Mouse (Mus musculus): ENCODE measurements around the gene Cyp8b1. TPM values are rescaled to one million over a fixed set of nuclear protein-coding genes. Genes with fewer than 3 reads are reported as not detected.
A peak's percentile ranks its signal among the peaks of the same experiment; 100 is the strongest.

Gene Cyp8b1
- not detected in 2 replicates for polyA plus RNA-seq (2014; fragmentation: Nextera tagmentation; extraction: Ambion mirVana)

- Histone ChIP-seq H3K9me3 (ENCODE audit: control insufficient read depth, low read length) (no peaks in the 10 kb centered on the region), H3K4me2 (ENCODE audit: low read depth, low read length, severe bottlenecking) (no peak within 1 kb of the TSS), H3K4me3 (ENCODE audit: low read depth, low read length) (no peak within 1 kb of the TSS), H3K4me1 (replicated peaks; ENCODE audit: control insufficient read depth, insufficient read depth, low read length) (no peaks in the 10 kb centered on the region), H3K9ac (ENCODE audit: low read length) (no peak within 1 kb of the TSS), H3K27ac (ENCODE audit: low read depth, low read length) (no peak within 1 kb of the TSS), H3K36me3 (ENCODE audit: control insufficient read depth, insufficient read depth, low read length) (no peaks in the 10 kb centered on the region), H3K27me3 (ENCODE audit: control insufficient read depth, insufficient read depth, low read length) (no peaks in the 10 kb centered on the region)
- WGBS, result 89% methylated on average over 8 of the region's 8 CpGs
- no peak for ATAC-seq (replicated peaks; ENCODE audit: low FRiP score)
- DNase-seq (ENCODE audit: low spot score), result no peak
Observed at GRCm38 (mm10) chr9:121916102-121916501, at the start of gene Cyp8b1. Gene Cyp8b1 (minus strand): TSS chr9:121916305.

- no peak overlapping the region for H3K4me3 ChIP-seq (ENCODE audit: low read depth, low read length)
- no peaks in the 10 kb centered on the region for H3K4me1 ChIP-seq (replicated peaks; ENCODE audit: control insufficient read depth, insufficient read depth, low read length)
- ATAC-seq (replicated peaks; ENCODE audit: low FRiP score) (no peak), DNase-seq (ENCODE audit: low spot score) (no peak)
- no peak overlapping the region for H3K9ac ChIP-seq (ENCODE audit: low read length)
- 82% methylated on average over 7 of the region's 7 CpGs for WGBS
- no peaks in the 10 kb centered on the region for H3K9me3 ChIP-seq (ENCODE audit: control insufficient read depth, low read length)
- H3K27ac ChIP-seq (ENCODE audit: low read depth, low read length), result no peak overlapping the region
- no peak overlapping the region for H3K4me2 ChIP-seq (ENCODE audit: low read depth, low read length, severe bottlenecking)
- no peaks in the 10 kb centered on the region for H3K27me3 ChIP-seq (ENCODE audit: control insufficient read depth, insufficient read depth, low read length)
- H3K36me3 ChIP-seq (ENCODE audit: control insufficient read depth, insufficient read depth, low read length), result no peaks in the 10 kb centered on the region
Observed at GRCm38 (mm10) chr9:121964941-121965340, 48.8 kb upstream of the Cyp8b1 start.

- Histone ChIP-seq H3K9ac (ENCODE audit: low read length) (no peak overlapping the region), H3K36me3 (ENCODE audit: control insufficient read depth, insufficient read depth, low read length) (no peaks in the 10 kb centered on the region), H3K27ac (ENCODE audit: low read depth, low read length) (no peak overlapping the region), H3K4me2 (ENCODE audit: low read depth, low read length, severe bottlenecking) (no peak overlapping the region), H3K27me3 (ENCODE audit: control insufficient read depth, insufficient read depth, low read length) (no peaks in the 10 kb centered on the region), H3K4me1 (replicated peaks; ENCODE audit: control insufficient read depth, insufficient read depth, low read length) (no peaks in the 10 kb centered on the region), H3K4me3 (ENCODE audit: low read depth, low read length) (no peak overlapping the region), H3K9me3 (ENCODE audit: control insufficient read depth, low read length) (no peaks in the 10 kb centered on the region)
- DNase-seq (ENCODE audit: low spot score) (no peak), ATAC-seq (replicated peaks; ENCODE audit: low FRiP score) (no peak)
- 61% methylated on average over 7 of the region's 7 CpGs for WGBS
Observed at GRCm38 (mm10) chr9:121959966-121960635, 44.0 kb upstream of the Cyp8b1 start.

GRCm38 (mm10) chr9:121952596-121952995, 36.5 kb upstream of the Cyp8b1 start:
- WGBS, result 87% methylated on average over 6 of the region's 6 CpGs
- ATAC-seq (replicated peaks; ENCODE audit: low FRiP score), result no peak
- H3K9ac ChIP-seq (ENCODE audit: low read length), result no peak overlapping the region

GRCm38 (mm10) chr9:121951114-121951423, 35.0 kb upstream of the Cyp8b1 start:
- H3K27me3 ChIP-seq (ENCODE audit: control insufficient read depth, insufficient read depth, low read length), result no peaks in the 10 kb centered on the region
- WGBS, result 37% methylated on average over 4 of the region's 4 CpGs
- H3K4me2 ChIP-seq (ENCODE audit: low read depth, low read length, severe bottlenecking), result peak overlapping the region; percentile 28; the same call in 1 of the 2 replicates
- H3K9me3 ChIP-seq (ENCODE audit: control insufficient read depth, low read length), result no peaks in the 10 kb centered on the region
- H3K4me3 ChIP-seq (ENCODE audit: low read depth, low read length), result no peak overlapping the region
- H3K27ac ChIP-seq (ENCODE audit: low read depth, low read length), result no peak overlapping the region
- ATAC-seq (replicated peaks; ENCODE audit: low FRiP score) (peak; percentile 63), DNase-seq (ENCODE audit: low spot score) (no peak)
- H3K36me3 ChIP-seq (ENCODE audit: control insufficient read depth, insufficient read depth, low read length), result no peaks in the 10 kb centered on the region
- peak overlapping the region; percentile 7; the same call in 1 of the 2 replicates for H3K9ac ChIP-seq (ENCODE audit: low read length)
- H3K4me1 ChIP-seq (replicated peaks; ENCODE audit: control insufficient read depth, insufficient read depth, low read length), result peaks cover 1% of the 10 kb centered on the region; the same call in 1 of the 2 replicates

More at GRCm38 (mm10) chr9:121952596-121952995, 36.5 kb upstream of the Cyp8b1 start:
- H3K4me3 ChIP-seq (ENCODE audit: low read depth, low read length), result no peak overlapping the region
- no peak overlapping the region for H3K4me2 ChIP-seq (ENCODE audit: low read depth, low read length, severe bottlenecking)
- no peaks in the 10 kb centered on the region for H3K36me3 ChIP-seq (ENCODE audit: control insufficient read depth, insufficient read depth, low read length)
- H3K27me3 ChIP-seq (ENCODE audit: control insufficient read depth, insufficient read depth, low read length), result no peaks in the 10 kb centered on the region
- H3K27ac ChIP-seq (ENCODE audit: low read depth, low read length), result no peak overlapping the region
- peaks cover 1% of the 10 kb centered on the region; the same call in 1 of the 2 replicates for H3K4me1 ChIP-seq (replicated peaks; ENCODE audit: control insufficient read depth, insufficient read depth, low read length)
- DNase-seq (ENCODE audit: low spot score), result no peak
- no peaks in the 10 kb centered on the region for H3K9me3 ChIP-seq (ENCODE audit: control insufficient read depth, low read length)

- no peaks in the 10 kb centered on the region for H3K9me3 ChIP-seq (ENCODE audit: control insufficient read depth, low read length)
- no peak within 1 kb of the TSS for H3K4me3 ChIP-seq (ENCODE audit: low read depth, low read length)
- H3K36me3 ChIP-seq (ENCODE audit: control insufficient read depth, insufficient read depth, low read length), result no peaks in the 10 kb centered on the region
- peaks cover 1% of the 10 kb centered on the region; the same call in 1 of the 2 replicates for H3K4me1 ChIP-seq (replicated peaks; ENCODE audit: control insufficient read depth, insufficient read depth, low read length)
- no peaks in the 10 kb centered on the region for H3K27me3 ChIP-seq (ENCODE audit: control insufficient read depth, insufficient read depth, low read length)
- DNase-seq (ENCODE audit: low spot score) (peak; percentile 70), ATAC-seq (replicated peaks; ENCODE audit: low FRiP score) (peak; percentile 83)
- H3K4me2 ChIP-seq (ENCODE audit: low read depth, low read length, severe bottlenecking), result peak within 1 kb of the TSS; percentile 28; the same call in 1 of the 2 replicates
- peak within 1 kb of the TSS; percentile 12; the same call in 1 of the 2 replicates for H3K27ac ChIP-seq (ENCODE audit: low read depth, low read length)
- H3K9ac ChIP-seq (ENCODE audit: low read length), result peak within 1 kb of the TSS; percentile 7; the same call in 1 of the 2 replicates
- 19% methylated on average over 14 of the region's 14 CpGs for WGBS
Observed at GRCm38 (mm10) chr9:121950418-121951113, 34.5 kb upstream of the Cyp8b1 start, which contains the start of gene Fam198a. Gene Fam198a (plus strand): TSS chr9:121950988.

- WGBS, result 87% methylated on average over 4 of the region's 4 CpGs
- no peak overlapping the region for H3K27ac ChIP-seq (ENCODE audit: low read depth, low read length)
Observed at GRCm38 (mm10) chr9:121948431-121948830, 32.3 kb upstream of the Cyp8b1 start.

GRCm38 (mm10) chr9:121947784-121948183, 31.7 kb upstream of the Cyp8b1 start:
- no peak overlapping the region for H3K27ac ChIP-seq (ENCODE audit: low read depth, low read length)
- no peak overlapping the region for H3K4me3 ChIP-seq (ENCODE audit: low read depth, low read length)
- ATAC-seq (replicated peaks; ENCODE audit: low FRiP score), result no peak
- no peaks in the 10 kb centered on the region for H3K27me3 ChIP-seq (ENCODE audit: control insufficient read depth, insufficient read depth, low read length)
- no peaks in the 10 kb centered on the region for H3K9me3 ChIP-seq (ENCODE audit: control insufficient read depth, low read length)
- peaks cover 1% of the 10 kb centered on the region; the same call in 1 of the 2 replicates for H3K4me1 ChIP-seq (replicated peaks; ENCODE audit: control insufficient read depth, insufficient read depth, low read length)
- no peaks in the 10 kb centered on the region for H3K36me3 ChIP-seq (ENCODE audit: control insufficient read depth, insufficient read depth, low read length)
- peak; percentile 62 for DNase-seq (ENCODE audit: low spot score)
- H3K9ac ChIP-seq (ENCODE audit: low read length), result no peak overlapping the region
- WGBS, result 17% methylated on average over 4 of the region's 4 CpGs
- no peak overlapping the region for H3K4me2 ChIP-seq (ENCODE audit: low read depth, low read length, severe bottlenecking)

More at GRCm38 (mm10) chr9:121948431-121948830, 32.3 kb upstream of the Cyp8b1 start:
- DNase-seq (ENCODE audit: low spot score), result no peak
- H3K4me2 ChIP-seq (ENCODE audit: low read depth, low read length, severe bottlenecking), result no peak overlapping the region
- H3K27me3 ChIP-seq (ENCODE audit: control insufficient read depth, insufficient read depth, low read length), result no peaks in the 10 kb centered on the region
- peaks cover 1% of the 10 kb centered on the region; the same call in 1 of the 2 replicates for H3K4me1 ChIP-seq (replicated peaks; ENCODE audit: control insufficient read depth, insufficient read depth, low read length)
- no peak for ATAC-seq (replicated peaks; ENCODE audit: low FRiP score)
- H3K9me3 ChIP-seq (ENCODE audit: control insufficient read depth, low read length), result no peaks in the 10 kb centered on the region
- H3K4me3 ChIP-seq (ENCODE audit: low read depth, low read length), result no peak overlapping the region
- H3K9ac ChIP-seq (ENCODE audit: low read length), result no peak overlapping the region
- H3K36me3 ChIP-seq (ENCODE audit: control insufficient read depth, insufficient read depth, low read length), result no peaks in the 10 kb centered on the region
